Mouse (Mus musculus) embryonic fibroblast, embryonic 13.5 days (primary cell): ENCODE results near the gene Ndufab1.
"Not testable (repeated sequence)": the region's sequence is repeated elsewhere in the genome, so short reads cannot be mapped to it uniquely, and the experiment has no call there.

ENCODE experiments used
- CTCF ChIP-seq: IDR thresholded peaks from 2 replicates; pipeline ENCODE4 v1.5.1; 2011; ENCODE audit warnings: mild to moderate bottlenecking, control low read depth, low read length, moderate library complexity, borderline replicate concordance; ENCODE audit not compliant: insufficient read depth
- POLR2A ChIP-seq: IDR thresholded peaks from 2 replicates; pipeline ENCODE4 v1.6.1; 2011; ENCODE audit warnings: low read depth, mild to moderate bottlenecking, control low read depth, low read length, moderate library complexity

DNA sequence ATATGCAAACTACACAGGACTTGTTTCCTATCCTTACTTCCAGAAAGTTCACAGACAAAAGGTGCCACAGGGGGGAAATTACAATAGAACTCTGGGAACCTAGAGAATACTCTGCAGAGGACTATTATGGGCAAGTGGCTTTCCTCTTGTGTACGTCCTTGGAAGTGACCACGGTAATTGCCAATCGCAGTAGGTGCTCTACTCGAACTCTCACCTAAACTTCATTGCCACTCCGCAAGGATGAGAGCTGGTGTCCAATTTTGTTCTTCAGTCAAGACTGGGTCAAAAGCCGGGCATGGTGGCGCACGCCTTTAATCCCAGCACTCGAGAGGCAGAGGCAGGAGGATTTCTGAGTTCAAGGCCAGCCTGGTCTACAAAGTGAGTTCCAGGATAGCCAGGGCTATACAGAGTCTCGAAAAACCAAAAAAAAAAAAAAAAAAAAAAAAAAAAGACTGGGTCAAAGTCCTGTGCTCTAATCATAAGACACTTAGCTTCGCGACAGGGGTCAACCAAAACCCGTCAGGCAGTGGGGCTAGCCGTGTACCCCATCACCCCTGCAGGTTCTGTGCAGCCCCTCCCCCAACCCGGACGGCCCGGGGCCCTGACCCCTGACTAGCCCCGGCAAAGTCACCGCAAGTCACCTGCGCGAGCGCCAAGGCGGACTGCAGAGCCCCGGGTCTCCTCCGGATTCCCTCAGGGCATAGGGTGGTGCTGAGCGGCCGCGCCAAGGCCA is 506 bp downstream of the Ndufab1 start:
- not testable (repeated sequence) for TF ChIP-seq CTCF, POLR2A
